Mouse (Mus musculus): ENCODE measurements at regions not wholly inside any gene's neighbourhood (a gene's known extent, or its start where the extent isn't known, plus 50 kb on each side); places are given as distances from the start of the nearest gene placed in this dataset.

- H3K36me3 ChIP-seq (ENCODE audit: control insufficient read depth in 1 of 2, insufficient read depth in 2 of 2, low read length in 2 of 2) = no peaks in the 10 kb centered on the region
- H3K9ac ChIP-seq (ENCODE audit: control insufficient read depth, low read depth, low read length, poor library complexity, severe bottlenecking) = no peak overlapping the region
- no peaks in the 10 kb centered on the region for H3K9me3 ChIP-seq (replicated peaks; ENCODE audit: insufficient read depth, low read length)
- no peak for DNase-seq (ENCODE audit: low read depth, low spot score)
- TF ChIP-seq EP300 (IDR thresholded peaks at IDR 0.05; ENCODE audit: low read depth in 1 of 2, low read length in 2 of 2) = no peak
- TF ChIP-seq ELF1 (IDR thresholded peaks at IDR 0.05; ENCODE audit: low read depth, low read length) = no peak
- H3K27ac ChIP-seq (ENCODE audit: control insufficient read depth, low read depth, low read length) = no peak overlapping the region
- H3K79me2 ChIP-seq (ENCODE audit: control insufficient read depth, insufficient read depth, low read length, poor library complexity) = no peaks in the 10 kb centered on the region
- no peaks in the 10 kb centered on the region for H3K27me3 ChIP-seq (ENCODE audit: control insufficient read depth in 1 of 2, insufficient read depth in 2 of 2, low read length in 2 of 2)
- no peak overlapping the region for H3K4me3 ChIP-seq (ENCODE audit: control insufficient read depth in 1 of 2, insufficient read depth in 1 of 2, low read depth in 2 of 2, low read length in 2 of 2)
- H3K4me1 ChIP-seq (ENCODE audit: control insufficient read depth in 1 of 2, insufficient read depth in 2 of 2, low read length in 2 of 2) = no peaks in the 10 kb centered on the region
Measured at GRCm38 (mm10) chr6:103322442-103322841, 187.9 kb upstream of the Chl1 start.

- Histone ChIP-seq H3K9me3 (replicated peaks; ENCODE audit: insufficient read depth, low read length) (no peaks in the 10 kb centered on the region), H3K4me3 (ENCODE audit: control insufficient read depth in 1 of 2, insufficient read depth in 1 of 2, low read depth in 2 of 2, low read length in 2 of 2) (no peak overlapping the region), H3K9ac (ENCODE audit: control insufficient read depth, low read depth, low read length, poor library complexity, severe bottlenecking) (no peak overlapping the region), H3K36me3 (ENCODE audit: control insufficient read depth in 1 of 2, insufficient read depth in 2 of 2, low read length in 2 of 2) (no peaks in the 10 kb centered on the region), H3K27ac (ENCODE audit: control insufficient read depth, low read depth, low read length) (no peak overlapping the region), H3K4me1 (ENCODE audit: control insufficient read depth in 1 of 2, insufficient read depth in 2 of 2, low read length in 2 of 2) (no peaks in the 10 kb centered on the region), H3K79me2 (ENCODE audit: control insufficient read depth, insufficient read depth, low read length, poor library complexity) (no peaks in the 10 kb centered on the region), H3K27me3 (ENCODE audit: control insufficient read depth in 1 of 2, insufficient read depth in 2 of 2, low read length in 2 of 2) (no peaks in the 10 kb centered on the region)
- TF ChIP-seq ZC3H11A (IDR thresholded peaks at IDR 0.05; ENCODE audit: low read depth, low read length) = no peak
- no peak for TF ChIP-seq JUND (IDR thresholded peaks at IDR 0.05; ENCODE audit: low read depth, low read length)
- TF ChIP-seq CHD2 (IDR thresholded peaks at IDR 0.05; ENCODE audit: low read length) = no peak
- TF ChIP-seq MYC (IDR thresholded peaks at IDR 0.05; ENCODE audit: low read depth, low read length) = no peak
- TF ChIP-seq ETS1 (IDR thresholded peaks at IDR 0.05; ENCODE audit: low read depth, low read length) = no peak
- no peak for TF ChIP-seq KAT2A (conservative IDR thresholded peaks at IDR 0.05; ENCODE audit: low read depth, low read length)
- no peak for TF ChIP-seq TCF12 (IDR thresholded peaks at IDR 0.05; ENCODE audit: low read depth, low read length)
- TF ChIP-seq TAL1 (IDR thresholded peaks at IDR 0.05; ENCODE audit: low read length) = no peak
- TF ChIP-seq ELF1 (IDR thresholded peaks at IDR 0.05; ENCODE audit: low read depth, low read length) = no peak
- TF ChIP-seq USF2 (IDR thresholded peaks at IDR 0.05; ENCODE audit: borderline replicate concordance in 1 of 2, insufficient read depth in 1 of 2, low read depth in 1 of 2, low read length in 2 of 2) = no peak
- TF ChIP-seq MYB (IDR thresholded peaks at IDR 0.05; ENCODE audit: low read depth, low read length) = no peak
- TF ChIP-seq RCOR1 (IDR thresholded peaks at IDR 0.05; ENCODE audit: low read depth, low read length) = no peak
- no peak for TF ChIP-seq CTCF (IDR thresholded peaks at IDR 0.05 in 2 of 3, conservative IDR thresholded peaks at IDR 0.05 in 1 of 3; ENCODE audit: control insufficient read depth in 1 of 3, insufficient read depth in 1 of 3, low read depth in 2 of 3, low read length in 3 of 3, poor library complexity in 1 of 3, severe bottlenecking in 1 of 3)
- DNase-seq (ENCODE audit: low read depth, low spot score) = no peak
Measured at GRCm38 (mm10) chr6:103335683-103336082, 174.7 kb upstream of the Chl1 start.

Data from MEL (cell line).